Mouse (Mus musculus) lung, postnatal 25 days (tissue): ENCODE measurements around the gene 4933405L10Rik.

Source experiments
- DNase-seq: peaks from one replicate; pipeline ENCODE4 v3.0.0; 2022; ENCODE audit warnings: low spot score

4933405L10Rik gene

DNA sequence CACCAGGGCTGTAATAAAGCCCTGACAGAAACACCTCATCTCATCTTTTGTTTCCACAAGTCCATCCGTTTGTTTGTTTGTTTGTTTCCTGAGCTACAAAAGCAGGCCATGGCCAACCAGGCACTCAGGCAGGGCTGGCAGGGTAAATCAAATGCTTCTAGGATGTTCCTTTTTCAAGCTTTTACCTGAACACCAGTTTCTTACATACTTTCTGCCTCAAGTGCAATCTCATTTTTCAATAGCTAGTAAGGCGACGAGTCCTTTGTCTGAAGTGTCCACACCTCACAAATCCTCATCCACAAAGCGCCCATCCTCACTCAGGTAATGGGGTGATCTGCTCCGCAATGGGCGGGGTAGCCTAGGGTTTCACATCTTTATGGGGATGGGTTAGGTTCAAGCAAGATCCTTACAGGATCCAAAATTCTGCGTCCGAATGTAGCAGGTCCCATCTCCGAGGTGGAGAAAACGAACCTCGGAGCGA lies 50.4 kb downstream of the 4933405L10Rik start:
- no peak for DNase-seq

DNA sequence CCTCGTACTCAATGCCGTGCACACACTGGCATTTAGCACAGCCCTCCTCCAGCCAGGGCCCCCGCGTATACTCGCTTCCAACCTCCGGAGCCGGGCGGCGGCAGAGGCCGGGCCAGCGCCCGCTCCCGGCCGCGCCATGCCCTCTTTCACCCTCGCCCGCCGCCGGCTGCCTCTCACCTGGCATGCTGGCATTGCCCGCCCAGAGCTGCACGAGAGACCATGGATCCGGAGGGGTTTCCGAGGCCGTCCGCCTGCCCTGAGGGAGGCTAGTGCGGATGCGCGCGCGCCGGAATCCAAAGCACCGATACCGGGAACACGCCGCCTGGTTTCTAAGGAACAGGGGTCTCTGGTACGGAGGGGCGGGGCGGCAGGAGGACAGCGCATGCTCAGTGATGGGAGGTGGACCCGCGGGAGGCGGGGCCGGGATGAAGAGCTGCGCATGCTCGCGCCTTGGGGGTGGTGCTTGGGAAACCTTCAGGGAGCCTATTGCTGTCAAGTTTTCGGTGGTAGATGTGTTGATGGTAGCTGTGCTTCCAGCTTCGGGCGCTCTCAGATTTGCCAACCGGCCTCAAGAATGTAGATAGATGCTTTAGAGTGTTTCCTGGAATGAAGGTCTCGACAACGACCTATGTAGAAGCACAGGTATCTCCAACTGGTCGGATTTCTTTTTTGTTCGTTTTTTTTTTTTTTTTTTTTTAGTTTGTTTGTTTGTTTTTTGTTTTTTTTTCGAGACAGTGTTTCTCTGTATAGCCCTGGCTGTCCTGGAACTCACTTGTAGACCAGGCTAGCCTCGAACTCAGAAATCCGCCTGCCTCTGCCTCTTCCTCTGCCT lies 51.0 kb downstream of the 4933405L10Rik start, which contains the start of gene Gfod2:
TSS of gene Gfod2 (minus strand) at position 388 of the 832 bp plus-strand sequence.
- DNase-seq = peak; percentile 97
